Mouse (Mus musculus): ENCODE data around the gene Wdr48. TPM values are rescaled to one million over a fixed set of nuclear protein-coding genes. Genes with fewer than 3 reads are reported as not detected.
A peak's percentile ranks its signal among the peaks of the same experiment; 100 is the strongest.

Gene Wdr48
- total RNA-seq, 2 experiments from 2014 or later, result 79.3 to 85.8 TPM

GRCm38 (mm10) chr9:119890692-119891091 lies 4.0 kb upstream of the Wdr48 start:
- H3K27ac ChIP-seq, result no peak overlapping the region
- DNase-seq (ENCODE audit: extremely low spot score in 1 of 2, low spot score in 2 of 2), result peak in 1 of 2 experiments; percentile 34
- H3K4me3 ChIP-seq, result no peak overlapping the region
- intact Hi-C loops (cut with DNase I), result loop anchor here (10.0 kb wide), 2 partner anchors 426 to 566 kb away; partner anchors contain the start of gene Oxsr1
- TF ChIP-seq CTCF (IDR thresholded peaks at IDR 0.05), result peak; percentile 88

GRCm38 (mm10) chr9:119893881-119894280 lies 797 bp upstream of the Wdr48 start:
- intact Hi-C loops (cut with DNase I), result loop anchor here (10.0 kb wide), 2 partner anchors 429 to 569 kb away; partner anchors contain the start of gene Oxsr1

GRCm38 (mm10) chr9:119895040-119895721 lies 503 bp downstream of the Wdr48 start:
- Histone ChIP-seq H3K27ac (peak overlapping the region; percentile 92), H3K4me3 (peak overlapping the region; percentile 66)
- TF ChIP-seq CTCF (IDR thresholded peaks at IDR 0.05), result no peak
- intact Hi-C loops (cut with DNase I), result loop anchor here (10.0 kb wide), 2 partner anchors 430 to 570 kb away; partner anchors contain the start of gene Oxsr1
- DNase-seq (ENCODE audit: extremely low spot score in 1 of 2, low spot score in 2 of 2), result peak; percentile 43 to 51

More at GRCm38 (mm10) chr9:119893881-119894280, 797 bp upstream of the Wdr48 start:
- no peak for TF ChIP-seq CTCF (IDR thresholded peaks at IDR 0.05)
- Histone ChIP-seq H3K4me3 (no peak overlapping the region), H3K27ac (peak overlapping the region; percentile 92; the same call in 1 of the 2 replicates)
- no peak for DNase-seq (ENCODE audit: extremely low spot score in 1 of 2, low spot score in 2 of 2)

- no peak for DNase-seq (ENCODE audit: extremely low spot score in 1 of 2, low spot score in 2 of 2)
- intact Hi-C loops (cut with DNase I), result loop anchor here (10.0 kb wide), 2 partner anchors 435 to 575 kb away; partner anchors contain the start of gene Oxsr1
- Histone ChIP-seq H3K4me3 (no peak overlapping the region), H3K27ac (no peak overlapping the region)
- TF ChIP-seq CTCF (IDR thresholded peaks at IDR 0.05), result no peak
Measured at GRCm38 (mm10) chr9:119899446-119899845, 4.8 kb downstream of the Wdr48 start.

- H3K27ac ChIP-seq, result peak overlapping the region; percentile 57; the same call in 1 of the 2 replicates
- DNase-seq (ENCODE audit: extremely low spot score in 1 of 2, low spot score in 2 of 2), result no peak
- no peak overlapping the region for H3K4me3 ChIP-seq
- intact Hi-C loops (cut with DNase I), result no loop called here
- no peak for TF ChIP-seq CTCF (IDR thresholded peaks at IDR 0.05)
Measured at GRCm38 (mm10) chr9:119902410-119903151, 7.9 kb downstream of the Wdr48 start.

GRCm38 (mm10) chr9:119908708-119909107 lies 14.0 kb downstream of the Wdr48 start:
- H3K27ac ChIP-seq, result no peak overlapping the region
- intact Hi-C loops (cut with DNase I), result no loop called here

GRCm38 (mm10) chr9:119909931-119910330 lies 15.3 kb downstream of the Wdr48 start:
- intact Hi-C loops (cut with DNase I), result no loop called here
- H3K4me3 ChIP-seq, result no peak overlapping the region

More at GRCm38 (mm10) chr9:119908708-119909107, 14.0 kb downstream of the Wdr48 start:
- TF ChIP-seq CTCF (IDR thresholded peaks at IDR 0.05), result no peak
- no peak for DNase-seq (ENCODE audit: extremely low spot score in 1 of 2, low spot score in 2 of 2)
- no peak overlapping the region for H3K4me3 ChIP-seq

DNA sequence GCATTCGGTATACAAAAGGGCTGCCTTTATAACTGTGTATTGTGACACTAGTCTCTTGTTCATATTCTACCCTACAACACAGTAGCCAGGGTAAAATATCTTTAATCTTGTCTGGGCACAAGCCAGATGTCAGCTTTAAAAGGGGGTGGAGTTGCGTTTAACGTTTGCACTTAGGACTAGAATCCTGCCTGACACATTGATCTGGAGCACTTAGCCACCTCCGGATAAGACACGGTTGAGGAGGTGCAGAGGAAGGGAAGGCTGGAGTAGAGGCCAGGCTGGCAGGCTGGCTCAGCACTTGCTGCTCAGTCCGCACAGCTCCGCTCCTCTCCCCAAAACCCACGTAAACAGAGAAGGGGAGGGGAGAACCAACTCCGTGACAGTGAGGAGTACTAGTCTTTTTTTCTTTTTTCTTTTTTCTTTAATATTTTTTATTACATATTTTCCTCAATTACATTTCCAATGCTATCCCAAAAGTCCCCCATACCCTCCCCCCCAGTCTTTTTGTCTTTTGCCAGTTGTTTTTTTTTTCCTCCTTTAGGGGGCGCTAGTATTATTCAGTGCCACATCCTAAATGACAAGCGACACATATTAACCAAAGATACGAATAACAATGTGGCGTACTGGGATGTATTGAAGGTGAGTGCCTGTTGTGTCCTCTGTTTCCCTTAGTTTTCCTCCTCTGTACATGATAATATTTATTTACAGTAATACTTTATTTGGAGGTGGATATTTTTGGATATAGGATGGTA lies 18.6 kb downstream of the Wdr48 start:
- Histone ChIP-seq H3K27ac (no peak overlapping the region), H3K4me3 (no peak overlapping the region)
- TF ChIP-seq CTCF (IDR thresholded peaks at IDR 0.05), result peak; percentile 44
- DNase-seq (ENCODE audit: extremely low spot score in 1 of 2, low spot score in 2 of 2), result no peak
- intact Hi-C loops (cut with DNase I), result no loop called here

More at GRCm38 (mm10) chr9:119909931-119910330, 15.3 kb downstream of the Wdr48 start:
- no peak for TF ChIP-seq CTCF (IDR thresholded peaks at IDR 0.05)
- no peak overlapping the region for H3K27ac ChIP-seq
- no peak for DNase-seq (ENCODE audit: extremely low spot score in 1 of 2, low spot score in 2 of 2)

GRCm38 (mm10) chr9:119919858-119920257 lies 25.2 kb downstream of the Wdr48 start:
- H3K4me3 ChIP-seq, result no peak overlapping the region
- intact Hi-C loops (cut with DNase I), result no loop called here
- H3K27ac ChIP-seq, result no peak overlapping the region
- DNase-seq (ENCODE audit: extremely low spot score in 1 of 2, low spot score in 2 of 2), result no peak
- TF ChIP-seq CTCF (IDR thresholded peaks at IDR 0.05), result no peak

DNA sequence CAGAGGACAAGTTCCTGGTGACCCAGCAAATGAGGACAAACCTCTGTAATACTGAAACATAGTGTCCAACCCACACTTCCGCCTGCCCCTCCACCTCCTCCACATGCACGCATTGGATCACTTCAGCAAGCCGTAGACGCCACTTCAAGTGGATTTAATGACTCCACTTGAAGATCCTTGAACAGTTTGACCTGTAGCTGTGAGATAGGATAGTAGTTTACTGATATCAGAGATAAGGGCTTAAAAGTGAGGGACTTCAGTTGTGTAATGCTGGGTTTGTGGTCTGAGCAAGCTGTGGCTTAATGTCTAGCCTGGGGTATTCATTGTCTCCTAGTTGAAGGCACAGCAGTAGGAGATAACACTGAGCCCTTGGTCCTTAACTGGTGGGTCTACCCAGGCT lies 28.8 kb downstream of the Wdr48 start:
- DNase-seq (ENCODE audit: extremely low spot score in 1 of 2, low spot score in 2 of 2), result no peak
- Histone ChIP-seq H3K27ac (no peak overlapping the region), H3K4me3 (no peak overlapping the region)
- no peak for TF ChIP-seq CTCF (IDR thresholded peaks at IDR 0.05)
- intact Hi-C loops (cut with DNase I), result no loop called here

DNA sequence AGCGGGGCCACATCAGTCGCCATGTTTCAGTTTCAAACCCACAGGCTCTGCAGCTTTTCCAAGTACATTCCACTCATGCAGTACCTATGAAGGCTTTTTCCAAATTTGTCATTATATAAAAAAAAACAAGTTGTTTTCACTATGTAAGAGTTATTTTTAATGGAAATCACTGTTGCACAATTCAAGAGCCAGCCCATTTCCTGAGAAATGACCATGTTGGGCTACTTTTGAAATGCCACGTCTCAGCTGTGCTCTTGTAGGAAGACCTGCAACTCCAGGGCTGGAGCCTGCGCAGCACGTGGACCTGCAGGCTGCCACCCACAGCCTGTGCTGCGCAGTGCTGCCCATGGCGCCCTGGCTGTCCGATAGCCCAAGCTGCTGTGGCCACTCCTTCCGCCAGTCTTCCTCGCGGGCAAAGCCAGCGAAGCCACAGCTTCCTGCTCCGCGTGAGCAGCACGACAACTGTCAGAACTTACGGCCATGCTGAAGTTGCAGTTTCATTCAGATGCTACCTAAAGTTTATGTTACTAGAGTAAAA lies 30.5 kb downstream of the Wdr48 start:
- intact Hi-C loops (cut with DNase I), result no loop called here
- no peak for TF ChIP-seq CTCF (IDR thresholded peaks at IDR 0.05)
- Histone ChIP-seq H3K27ac (no peak overlapping the region), H3K4me3 (no peak overlapping the region)
- DNase-seq (ENCODE audit: extremely low spot score in 1 of 2, low spot score in 2 of 2), result no peak

Data from left cerebral cortex, adult 2 months (tissue).